Mouse (Mus musculus) CH12.LX (cell line): ENCODE results near the gene Nfkbiz. TPM values are rescaled to one million over a fixed set of nuclear protein-coding genes. Genes with fewer than 3 reads are reported as not detected.

Source experiments
- DNase-seq: peaks from one replicate; pipeline ENCODE4 v3.0.0-alpha.2; 2013; ENCODE audit errors: extremely low read depth
- H3K27ac ChIP-seq: 2 replicates; pipeline ENCODE4 v1.5.1; 2012; ENCODE audit warnings: low read depth, mild to moderate bottlenecking, control low read depth, moderate library complexity; ENCODE audit not compliant: insufficient read depth
- H3K27me3 ChIP-seq: replicated peaks from 2 replicates; pipeline ENCODE3; 2012; ENCODE audit warnings: inconsistent platforms
- H3K36me3 ChIP-seq, 2 experiments: replicated peaks in 1 of 2; 2 replicates each; pipeline versions ENCODE3 to v1.6.1; 2012; ENCODE audit warnings: inconsistent platforms in 1 of 2, low read length in 1 of 2, mild to moderate bottlenecking in 1 of 2, mixed read lengths in 1 of 2, moderate library complexity in 1 of 2; ENCODE audit not compliant: control insufficient read depth in 1 of 2, insufficient read depth in 1 of 2
- H3K4me1 ChIP-seq, 2 experiments: 2 replicates each; pipeline ENCODE4 v1.6.1; 2012; ENCODE audit warnings: inconsistent platforms in 1 of 2, moderate library complexity in 1 of 2; ENCODE audit not compliant: insufficient read depth in 2 of 2, control insufficient read depth in 1 of 2
- H3K4me2 ChIP-seq: 2 replicates; pipeline ENCODE4 v1.6.1; 2012; ENCODE audit warnings: low read depth, mild to moderate bottlenecking, control low read depth; ENCODE audit not compliant: poor library complexity, insufficient read depth, severe bottlenecking
- H3K4me3 ChIP-seq, 3 experiments: fragments of 150-350 bp in 1 of 3; sonication (generic) in 1 of 3; replicated peaks in 1 of 3; 2 replicates each; pipeline versions ENCODE3 to v1.5.1; 2011 to 2012; ENCODE audit warnings: low read depth in 2 of 3, low read length in 2 of 3, mild to moderate bottlenecking in 2 of 3, moderate library complexity in 2 of 3, control low read depth in 1 of 3, improper control_type of control experiment in 1 of 3, inconsistent platforms in 1 of 3, mixed read lengths in 1 of 3; ENCODE audit not compliant: poor library complexity in 1 of 3
- H3K79me2 ChIP-seq: replicated peaks from 2 replicates; pipeline ENCODE4 v1.6.1; 2012; ENCODE audit warnings: mild to moderate bottlenecking, moderate library complexity; ENCODE audit not compliant: control insufficient read depth, poor library complexity, insufficient read depth, severe bottlenecking; ENCODE audit errors: extremely low read depth
- H3K9ac ChIP-seq: 2 replicates; pipeline ENCODE4 v1.6.1; 2012; ENCODE audit warnings: low read depth, mild to moderate bottlenecking, control low read depth, moderate library complexity; ENCODE audit not compliant: insufficient read depth
- H3K9me3 ChIP-seq: replicated peaks from 2 replicates; pipeline ENCODE3; 2012; ENCODE audit warnings: low read length, inconsistent platforms, mixed read lengths
- BHLHE40 ChIP-seq: IDR thresholded peaks from 2 replicates; pipeline ENCODE4 v1.6.1; 2011; ENCODE audit warnings: mild to moderate bottlenecking, low read depth, low read length, improper control_type of control experiment
- ELF1 ChIP-seq: IDR thresholded peaks from 2 replicates; pipeline ENCODE4 v1.6.1; 2014; ENCODE audit warnings: low read depth, mild to moderate bottlenecking, inconsistent platforms, low read length, improper control_type of control experiment
- EP300 ChIP-seq: IDR thresholded peaks from 2 replicates; pipeline ENCODE4 v1.6.1; 2011; ENCODE audit warnings: low read length, improper control_type of control experiment
- ETS1 ChIP-seq: conservative IDR thresholded peaks from 2 replicates; pipeline ENCODE4 v1.6.1; 2012; ENCODE audit warnings: low read depth, mild to moderate bottlenecking, inconsistent platforms, low read length, improper control_type of control experiment, moderate library complexity
- KAT2A ChIP-seq: IDR thresholded peaks from 2 replicates; pipeline ENCODE4 v1.6.1; 2012; ENCODE audit warnings: low read length, improper control_type of control experiment, inconsistent platforms; ENCODE audit not compliant: insufficient replicate concordance
- MAFK ChIP-seq: IDR thresholded peaks from 2 replicates; pipeline ENCODE4 v1.6.1; 2011; ENCODE audit warnings: low read length, improper control_type of control experiment; ENCODE audit not compliant: insufficient replicate concordance
- MAX ChIP-seq: IDR thresholded peaks from 2 replicates; pipeline ENCODE4 v1.6.1; 2011; ENCODE audit warnings: low read length, improper control_type of control experiment
- MEF2A ChIP-seq: IDR thresholded peaks from 2 replicates; pipeline ENCODE4 v1.6.1; 2014; ENCODE audit warnings: low read depth, mild to moderate bottlenecking, inconsistent platforms, low read length, improper control_type of control experiment, borderline replicate concordance
- MXI1 ChIP-seq: IDR thresholded peaks from 2 replicates; pipeline ENCODE4 v1.6.1; 2011; ENCODE audit warnings: mild to moderate bottlenecking, low read depth, low read length, improper control_type of control experiment
- PAX5 ChIP-seq: IDR thresholded peaks from 2 replicates; pipeline ENCODE4 v1.6.1; 2012; ENCODE audit warnings: low read length, inconsistent platforms, mixed read lengths
- POLR2A ChIP-seq: IDR thresholded peaks from 2 replicates; pipeline ENCODE4 v1.6.1; 2011; ENCODE audit warnings: low read depth, mild to moderate bottlenecking, improper control_type of control experiment, low read length
- POLR2AphosphoS2 ChIP-seq: IDR thresholded peaks from 2 replicates; pipeline ENCODE4 v1.6.1; 2011; ENCODE audit warnings: low read depth, low read length, improper control_type of control experiment
- RAD21 ChIP-seq: IDR thresholded peaks from 2 replicates; pipeline ENCODE4 v1.6.1; 2011; ENCODE audit warnings: low read depth, mild to moderate bottlenecking, low read length, improper control_type of control experiment, moderate library complexity
- SIN3A ChIP-seq: IDR thresholded peaks from 2 replicates; pipeline ENCODE4 v1.6.1; 2012; ENCODE audit warnings: low read length, improper control_type of control experiment, inconsistent platforms
- TBP ChIP-seq: conservative IDR thresholded peaks from 2 replicates; pipeline ENCODE4 v1.6.1; 2011; ENCODE audit warnings: low read depth, low read length, improper control_type of control experiment
- UBTF ChIP-seq: IDR thresholded peaks from 2 replicates; pipeline ENCODE4 v1.6.1; 2012; ENCODE audit warnings: low read depth, mild to moderate bottlenecking, inconsistent platforms, low read length, improper control_type of control experiment, moderate library complexity
- ZC3H11A ChIP-seq: IDR thresholded peaks from 2 replicates; pipeline ENCODE4 v1.6.1; 2012; ENCODE audit warnings: low read depth, mild to moderate bottlenecking, inconsistent platforms, low read length, improper control_type of control experiment
- ZKSCAN1 ChIP-seq: IDR thresholded peaks from 2 replicates; pipeline ENCODE4 v1.6.1; 2012; ENCODE audit warnings: low read depth, inconsistent platforms, low read length, improper control_type of control experiment, borderline replicate concordance
- dilution Hi-C: fragments of 300-500 bp; cut with MboI; formaldehyde crosslinking; loops from 2 replicates; pipeline ENCODE4 v1.14.3; 2020; ENCODE audit warnings: low sequenced_read_pairs; ENCODE audit not compliant: extremely low pct_unique_long_range_greater_than_20kb, extremely low pct_ligation_motif_present
- in situ Hi-C: fragments of 300-500 bp; cut with MboI; formaldehyde crosslinking; loops from 3 replicates; pipeline ENCODE4 v1.14.3; 2019; ENCODE audit warnings: low sequenced_read_pairs, low pct_ligation_motif_present, low pct_unique_long_range_greater_than_20kb, mixed read lengths
- polyA plus RNA-seq: library from polyadenylated mRNA; unstranded; fragments of >175 nt; gene quantifications from 2 replicates; pipeline ENCODE4 v1.2.1, GENCODE M21; 2012; ENCODE audit warnings: low read depth; ENCODE audit not compliant: insufficient read length
- total RNA-seq, 2 experiments: library from RNA; depleted of rRNA; stranded (reverse); fragments of 300-350 nt in 1 of 2; fragments of >200 nt in 1 of 2; gene quantifications; 2 replicates each; pipeline ENCODE4 v1.2.3; 2012 to 2014

Nfkbiz gene
- total and polyA plus RNA-seq, 3 experiments, result 13.7 to 19.7 (median 17.1) TPM

GRCm38 (mm10) chr16:55798845-55799244 is 39.9 kb downstream of the Nfkbiz start:
- H3K4me3 ChIP-seq, result no peak overlapping the region
- no peak for DNase-seq

DNA sequence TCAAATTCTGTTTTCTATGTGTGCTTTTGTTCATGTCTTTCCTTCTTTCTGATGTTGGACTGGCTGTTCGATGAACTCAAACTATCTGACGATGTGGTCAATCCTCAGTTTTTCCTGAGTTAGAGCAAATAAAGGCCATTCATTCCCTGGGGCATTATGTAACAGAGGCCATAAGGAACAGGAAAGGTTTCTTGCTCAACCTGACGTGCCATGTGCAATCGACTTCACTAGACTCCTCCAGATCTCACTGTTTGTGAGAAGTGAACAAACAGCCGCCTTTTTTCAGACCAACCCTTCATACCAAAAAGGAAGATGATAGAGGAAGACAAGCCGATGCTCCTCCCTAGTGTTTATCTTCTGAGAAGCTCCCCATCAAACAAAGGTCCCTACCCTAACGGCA is 48.4 kb downstream of the Nfkbiz start:
- H3K9me3 ChIP-seq, result peaks cover 5% of the 10 kb centered on the region
- no peak for TF ChIP-seq PAX5
- no peak for DNase-seq
- no peak overlapping the region for H3K9ac ChIP-seq
- H3K27ac ChIP-seq, result no peak overlapping the region
- no peaks in the 10 kb centered on the region for H3K79me2 ChIP-seq
- H3K36me3 ChIP-seq, result no peaks in the 10 kb centered on the region
- H3K4me2 ChIP-seq, result no peak overlapping the region
- no peak overlapping the region for H3K4me3 ChIP-seq
- dilution Hi-C loops, result no loop called here
- H3K27me3 ChIP-seq, result no peaks in the 10 kb centered on the region
- peaks cover 7 to 19% of the 10 kb centered on the region in 2 experiments for H3K4me1 ChIP-seq
- in situ Hi-C loops, result no loop called here

More at GRCm38 (mm10) chr16:55798845-55799244, 39.9 kb downstream of the Nfkbiz start:
- Histone ChIP-seq H3K27ac (no peak overlapping the region), H3K4me1 (peaks cover 4 to 18% of the 10 kb centered on the region in 2 experiments; a peak in 3 of 4 replicates), H3K4me2 (peak overlapping the region; percentile 7; the same call in 1 of the 2 replicates), H3K27me3 (no peaks in the 10 kb centered on the region), H3K36me3 (no peaks in the 10 kb centered on the region), H3K9me3 (no peaks in the 10 kb centered on the region), H3K9ac (no peak overlapping the region), H3K79me2 (no peaks in the 10 kb centered on the region)
- in situ Hi-C loops (no loop called here), dilution Hi-C loops (no loop called here)
- no peak for TF ChIP-seq UBTF
- 0 out of 2 replicates have a peak, but pooled peaks have one; percentile 27 for TF ChIP-seq ETS1
- TF ChIP-seq SIN3A, result no peak
- TF ChIP-seq BHLHE40, result peak; percentile 83
- no peak for TF ChIP-seq RAD21
- TF ChIP-seq MAFK, result no peak
- peak; percentile 60 for TF ChIP-seq EP300
- TF ChIP-seq MXI1, result peak; percentile 35; the same call in 1 of the 2 replicates
- TF ChIP-seq MAX, result peak; percentile 66

GRCm38 (mm10) chr16:55789291-55789690 is 49.4 kb downstream of the Nfkbiz start:
- Histone ChIP-seq H3K4me3 (no peak overlapping the region), H3K4me1 (peaks cover 11 to 27% of the 10 kb centered on the region in 2 experiments), H3K36me3 (no peaks in the 10 kb centered on the region), H3K9me3 (peaks cover 5% of the 10 kb centered on the region), H3K4me2 (no peak overlapping the region), H3K27ac (no peak overlapping the region), H3K79me2 (no peaks in the 10 kb centered on the region), H3K27me3 (no peaks in the 10 kb centered on the region), H3K9ac (no peak overlapping the region)
- DNase-seq, result no peak
- dilution Hi-C loops (no loop called here), in situ Hi-C loops (no loop called here)
- TF ChIP-seq MAX (no peak), KAT2A (no peak), POLR2A (no peak), MXI1 (no peak), ZKSCAN1 (no peak), EP300 (no peak), MEF2A (no peak), POLR2AphosphoS2 (no peak), TBP (no peak), UBTF (no peak), ZC3H11A (no peak), ELF1 (no peak)
